Mouse (Mus musculus) midbrain, embryonic 12.5 days (tissue): ENCODE measurements at regions not wholly inside any gene's neighbourhood (a gene's known extent, or its start where the extent isn't known, plus 50 kb on each side); places are given as distances from the start of the nearest gene placed in this dataset.
A peak's percentile ranks its signal among the peaks of the same experiment; 100 is the strongest.

Experiments
- ATAC-seq: fragments of 200-750 bp; cut with Nextera tagmentation; 2 replicates; pipeline ENCODE4 v1.8.0; 2017; ENCODE audit warnings: low read depth, moderate TSS enrichment, moderate library complexity; ENCODE audit not compliant: low FRiP score
- H3K27ac ChIP-seq: fragments of 300-500 bp; sonication (generic); replicated peaks from 2 replicates; pipeline ENCODE4 v1.5.1; 2016; ENCODE audit warnings: mild to moderate bottlenecking
- H3K27me3 ChIP-seq: fragments of 300-500 bp; sonication (generic); 2 replicates; pipeline ENCODE4 v1.6.1; 2016; ENCODE audit warnings: mild to moderate bottlenecking
- H3K36me3 ChIP-seq: fragments of 300-500 bp; sonication (generic); 2 replicates; pipeline ENCODE4 v1.6.1; 2016
- H3K4me1 ChIP-seq: fragments of 300-500 bp; sonication (generic); 2 replicates; pipeline ENCODE4 v1.6.1; 2016
- H3K4me2 ChIP-seq: fragments of 300-500 bp; sonication (generic); replicated peaks from 2 replicates; pipeline ENCODE4 v1.6.1; 2016; ENCODE audit warnings: mild to moderate bottlenecking, moderate library complexity
- H3K4me3 ChIP-seq: fragments of 300-500 bp; sonication (generic); 2 replicates; pipeline ENCODE4 v1.5.1; 2016; ENCODE audit warnings: mild to moderate bottlenecking
- H3K9ac ChIP-seq: fragments of 300-500 bp; sonication (generic); replicated peaks from 2 replicates; pipeline ENCODE4 v1.6.1; 2016; ENCODE audit warnings: mild to moderate bottlenecking, moderate library complexity
- H3K9me3 ChIP-seq: fragments of 300-500 bp; sonication (generic); 2 replicates; pipeline ENCODE4 v1.6.1; 2016; ENCODE audit warnings: mild to moderate bottlenecking
- WGBS: fragments of 180-500 bp; shearing (Covaris S2); methylation state at CpG from one replicate; pipeline ENCODE4 v1.1.7; 2016; 5-methylcytosine and 5-hydroxymethylcytosine counted together

DNA sequence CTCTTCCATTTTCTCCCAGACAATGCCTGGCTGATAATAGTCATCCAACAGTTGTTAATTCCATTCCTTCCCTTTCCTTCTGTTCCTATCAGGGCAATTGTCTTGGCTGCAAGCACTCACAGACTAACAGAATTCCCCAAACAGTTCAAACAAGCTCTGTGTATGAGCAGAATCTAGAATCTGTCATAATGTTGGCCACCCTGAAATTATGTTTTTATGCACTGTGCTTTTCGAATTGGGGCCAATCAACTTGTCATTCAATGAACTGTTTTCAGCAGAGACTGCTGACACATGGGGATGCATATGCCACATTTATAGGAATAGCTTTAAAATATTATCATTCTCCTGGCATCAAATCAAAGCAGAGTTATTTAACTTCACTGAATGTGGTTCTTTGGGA is 235.8 kb upstream of the Tmtc4 start:
- Histone ChIP-seq H3K36me3 (no peaks in the 10 kb centered on the region), H3K27ac (no peak overlapping the region), H3K4me2 (no peak overlapping the region), H3K27me3 (no peaks in the 10 kb centered on the region), H3K4me1 (no peaks in the 10 kb centered on the region), H3K9ac (no peak overlapping the region), H3K4me3 (no peak overlapping the region), H3K9me3 (no peaks in the 10 kb centered on the region)
- no peak for ATAC-seq
- 92% methylated on average over 1 of the region's 1 CpGs for WGBS

DNA sequence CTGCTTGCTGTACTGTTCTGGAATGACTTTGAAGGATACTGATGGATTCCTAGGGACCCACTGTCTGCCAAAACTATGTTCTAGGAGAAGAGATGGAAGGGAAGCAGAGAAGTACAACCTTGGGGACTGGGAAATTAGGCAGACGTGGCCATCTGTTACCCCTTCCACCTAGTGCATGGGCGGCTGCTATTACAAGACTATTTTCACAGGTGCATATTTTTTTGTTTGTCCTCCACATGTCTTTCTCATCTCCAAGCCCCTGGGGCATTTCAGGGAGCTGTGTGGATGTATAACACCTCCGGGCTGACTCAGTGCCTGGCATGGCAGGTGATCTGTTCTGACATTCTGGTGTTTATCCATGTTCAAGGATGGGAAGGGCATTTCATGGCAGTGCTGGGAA is 226.4 kb upstream of the Tmtc4 start:
- H3K4me2 ChIP-seq, result no peak overlapping the region
- H3K9ac ChIP-seq, result no peak overlapping the region
- H3K9me3 ChIP-seq, result no peaks in the 10 kb centered on the region
- WGBS, result 83% methylated on average over 3 of the region's 3 CpGs
- H3K27ac ChIP-seq, result no peak overlapping the region
- H3K27me3 ChIP-seq, result no peaks in the 10 kb centered on the region
- H3K4me3 ChIP-seq, result no peak overlapping the region
- no peaks in the 10 kb centered on the region for H3K36me3 ChIP-seq
- H3K4me1 ChIP-seq, result no peaks in the 10 kb centered on the region
- no peak for ATAC-seq

DNA sequence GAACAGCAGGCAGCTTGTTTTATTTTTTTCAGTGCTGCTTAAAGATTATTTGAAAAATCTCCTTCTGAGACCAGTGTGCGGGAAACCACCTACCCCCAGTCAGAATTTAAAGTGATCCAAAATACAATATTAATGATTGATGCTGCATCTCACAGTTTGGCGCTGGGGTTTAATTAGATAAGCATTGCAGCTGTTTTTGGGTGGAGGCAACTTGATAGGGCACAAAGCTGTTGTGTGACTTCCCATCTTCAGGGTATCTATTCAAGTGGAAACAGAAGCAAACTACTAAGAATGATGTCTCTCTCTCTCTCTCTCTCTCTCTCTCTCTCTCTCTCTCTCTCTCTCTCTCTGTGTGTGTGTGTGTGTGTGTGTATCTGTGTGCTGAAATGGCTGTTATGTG is 219.0 kb upstream of the Tmtc4 start:
- Histone ChIP-seq H3K9me3 (no peaks in the 10 kb centered on the region), H3K27me3 (no peaks in the 10 kb centered on the region), H3K4me2 (no peak overlapping the region), H3K27ac (no peak overlapping the region), H3K36me3 (no peaks in the 10 kb centered on the region), H3K4me1 (no peaks in the 10 kb centered on the region; the same call in 1 of the 2 replicates), H3K9ac (no peak overlapping the region), H3K4me3 (no peak overlapping the region)
- ATAC-seq, result no peak
- WGBS, result 87% methylated on average over 2 of the region's 2 CpGs

DNA sequence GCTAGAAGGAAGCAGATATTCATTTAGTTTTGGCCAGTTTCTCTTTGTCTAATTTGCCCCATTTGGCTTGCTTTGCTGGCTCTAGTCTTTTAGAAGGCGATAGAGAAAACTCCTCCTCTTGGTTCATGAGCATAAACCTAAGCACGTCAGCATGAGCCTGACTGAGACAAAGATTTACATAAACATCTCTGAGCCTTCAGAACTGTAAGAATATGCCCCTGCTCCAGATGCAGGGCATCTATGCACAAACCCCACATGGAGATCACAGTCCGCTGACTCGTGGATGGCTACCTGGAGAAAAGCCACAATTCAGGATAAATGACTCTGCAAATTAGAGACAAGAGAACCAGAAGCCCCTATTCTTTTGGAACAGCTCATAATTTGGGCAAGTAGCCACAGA is 218.5 kb upstream of the Tmtc4 start:
- WGBS, result 79% methylated on average over 4 of the region's 4 CpGs
- Histone ChIP-seq H3K27me3 (no peaks in the 10 kb centered on the region), H3K9ac (no peak overlapping the region), H3K4me1 (no peaks in the 10 kb centered on the region; the same call in 1 of the 2 replicates), H3K4me2 (no peak overlapping the region), H3K27ac (no peak overlapping the region), H3K36me3 (no peaks in the 10 kb centered on the region), H3K4me3 (no peak overlapping the region), H3K9me3 (no peaks in the 10 kb centered on the region)
- no peak for ATAC-seq

DNA sequence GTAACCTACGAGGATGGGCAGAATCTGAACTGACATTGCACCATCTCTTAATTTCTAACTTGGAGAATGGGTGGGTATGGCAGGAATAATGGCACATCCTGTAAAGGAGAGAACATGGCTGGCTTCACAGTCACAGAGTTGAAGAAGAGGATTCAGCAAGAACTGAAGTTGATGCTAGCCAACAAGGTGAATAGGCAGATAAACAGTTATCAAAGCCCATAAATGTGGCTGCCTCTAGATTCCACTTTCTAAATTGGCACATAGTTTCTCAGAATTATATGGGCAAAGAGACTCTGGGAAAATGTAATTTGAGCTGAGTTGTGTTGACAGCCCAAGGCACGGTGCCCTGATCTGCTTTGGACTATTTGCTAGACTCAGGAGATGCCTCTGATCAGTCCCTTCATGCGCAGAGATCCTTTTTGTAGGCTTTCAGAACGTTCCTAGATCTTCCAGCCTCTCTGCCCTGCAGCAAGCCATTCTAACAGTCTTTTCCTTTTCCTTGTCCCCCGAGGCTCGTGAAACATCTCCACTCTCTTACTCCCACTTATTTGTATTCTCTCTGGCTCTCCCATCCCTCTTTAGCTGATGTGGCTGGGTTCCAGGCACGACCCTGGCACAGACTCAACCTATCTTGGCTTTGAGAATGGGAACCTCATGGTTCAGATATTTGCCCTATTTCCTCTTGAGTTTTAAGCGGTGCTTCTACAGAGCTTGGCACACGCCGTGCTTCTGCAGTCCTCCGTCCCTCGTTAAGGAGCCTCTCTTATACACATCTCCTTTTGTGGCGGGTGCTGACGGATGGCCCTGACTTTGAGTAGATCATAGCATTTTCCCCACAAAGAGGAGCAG is 217.8 kb upstream of the Tmtc4 start:
- no peaks in the 10 kb centered on the region; the same call in 1 of the 2 replicates for H3K4me1 ChIP-seq
- no peaks in the 10 kb centered on the region for H3K27me3 ChIP-seq
- no peak overlapping the region for H3K4me3 ChIP-seq
- no peak overlapping the region for H3K9ac ChIP-seq
- H3K9me3 ChIP-seq, result no peaks in the 10 kb centered on the region
- WGBS, result 82% methylated on average over 14 of the region's 14 CpGs
- H3K36me3 ChIP-seq, result no peaks in the 10 kb centered on the region
- no peak overlapping the region for H3K4me2 ChIP-seq
- no peak for ATAC-seq
- H3K27ac ChIP-seq, result no peak overlapping the region

- Histone ChIP-seq H3K27me3 (no peaks in the 10 kb centered on the region), H3K9me3 (no peaks in the 10 kb centered on the region), H3K9ac (no peak overlapping the region), H3K4me3 (no peak overlapping the region), H3K27ac (no peak overlapping the region), H3K36me3 (no peaks in the 10 kb centered on the region), H3K4me2 (no peak overlapping the region), H3K4me1 (no peaks in the 10 kb centered on the region; the same call in 1 of the 2 replicates)
- ATAC-seq, result no peak
- 62% methylated on average over 3 of the region's 3 CpGs for WGBS
Observed at GRCm38 (mm10) chr14:123199111-123199510, 215.3 kb upstream of the Tmtc4 start.

DNA sequence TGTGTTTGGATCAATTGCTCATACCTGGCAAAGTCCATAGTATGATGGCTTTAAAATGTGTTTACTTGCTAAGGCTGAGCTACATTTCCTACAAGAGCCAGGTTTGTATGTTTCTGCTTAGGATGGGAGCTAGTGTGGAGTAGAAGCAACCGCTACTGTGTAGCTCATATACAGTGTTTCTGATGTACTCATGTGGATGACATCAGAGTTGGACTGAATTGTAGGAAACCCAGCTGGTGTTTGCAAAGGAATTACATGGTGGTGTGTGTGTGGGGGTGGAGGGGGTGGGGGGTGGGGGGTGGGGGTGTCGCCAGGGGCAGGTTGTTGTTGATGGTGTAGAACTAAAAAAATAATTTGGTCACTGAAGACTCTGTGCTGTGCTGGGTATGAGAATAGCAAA is 208.7 kb upstream of the Tmtc4 start:
- H3K27ac ChIP-seq, result no peak overlapping the region
- H3K36me3 ChIP-seq, result no peaks in the 10 kb centered on the region
- no peak overlapping the region for H3K4me3 ChIP-seq
- H3K9ac ChIP-seq, result no peak overlapping the region
- no peaks in the 10 kb centered on the region for H3K4me1 ChIP-seq
- H3K9me3 ChIP-seq, result no peaks in the 10 kb centered on the region
- no peak for ATAC-seq
- no peaks in the 10 kb centered on the region for H3K27me3 ChIP-seq
- 78% methylated on average over 2 of the region's 2 CpGs for WGBS
- H3K4me2 ChIP-seq, result no peak overlapping the region

GRCm38 (mm10) chr14:123190729-123191128 is 206.9 kb upstream of the Tmtc4 start:
- H3K4me1 ChIP-seq, result no peaks in the 10 kb centered on the region

GRCm38 (mm10) chr14:123187270-123188058 is 203.6 kb upstream of the Tmtc4 start:
- Histone ChIP-seq H3K36me3 (no peaks in the 10 kb centered on the region), H3K9me3 (no peaks in the 10 kb centered on the region), H3K4me1 (no peaks in the 10 kb centered on the region), H3K27ac (no peak overlapping the region), H3K4me2 (no peak overlapping the region), H3K27me3 (no peaks in the 10 kb centered on the region), H3K9ac (no peak overlapping the region), H3K4me3 (no peak overlapping the region)
- WGBS, result 65% methylated on average over 11 of the region's 11 CpGs
- ATAC-seq, result peak; percentile 65; the same call in 1 of the 2 replicates

More at GRCm38 (mm10) chr14:123190729-123191128, 206.9 kb upstream of the Tmtc4 start:
- Histone ChIP-seq H3K9me3 (no peaks in the 10 kb centered on the region), H3K27me3 (no peaks in the 10 kb centered on the region), H3K27ac (no peak overlapping the region), H3K9ac (no peak overlapping the region), H3K36me3 (no peaks in the 10 kb centered on the region), H3K4me3 (no peak overlapping the region), H3K4me2 (no peak overlapping the region)
- ATAC-seq, result no peak

GRCm38 (mm10) chr14:123173183-123173582 is 189.3 kb upstream of the Tmtc4 start:
- no peak overlapping the region for H3K9ac ChIP-seq
- H3K4me3 ChIP-seq, result no peak overlapping the region
- no peaks in the 10 kb centered on the region for H3K27me3 ChIP-seq
- WGBS, result 59% methylated on average over 2 of the region's 2 CpGs
- no peak overlapping the region for H3K27ac ChIP-seq
- H3K9me3 ChIP-seq, result no peaks in the 10 kb centered on the region
- no peak for ATAC-seq
- H3K4me1 ChIP-seq, result no peaks in the 10 kb centered on the region
- no peak overlapping the region for H3K4me2 ChIP-seq
- H3K36me3 ChIP-seq, result no peaks in the 10 kb centered on the region

- WGBS, result 52% methylated on average over 1 of the region's 1 CpGs
- H3K27ac ChIP-seq, result no peak overlapping the region
- no peak overlapping the region for H3K4me2 ChIP-seq
- H3K9ac ChIP-seq, result no peak overlapping the region
- no peak overlapping the region for H3K4me3 ChIP-seq
- H3K9me3 ChIP-seq, result no peaks in the 10 kb centered on the region
- no peak for ATAC-seq
- H3K36me3 ChIP-seq, result no peaks in the 10 kb centered on the region
- no peaks in the 10 kb centered on the region for H3K27me3 ChIP-seq
- no peaks in the 10 kb centered on the region for H3K4me1 ChIP-seq
Observed at GRCm38 (mm10) chr14:123171865-123172264, 188.0 kb upstream of the Tmtc4 start.

GRCm38 (mm10) chr14:123163842-123164241 is 180.0 kb upstream of the Tmtc4 start:
- whole genome bisulfite sequencing, result 66% methylated on average over 4 of the region's 4 CpGs
- ATAC-seq, result no peak
- H3K9me3 ChIP-seq, result no peaks in the 10 kb centered on the region
- H3K36me3 ChIP-seq, result no peaks in the 10 kb centered on the region
- no peak overlapping the region for H3K4me2 ChIP-seq
- H3K9ac ChIP-seq, result no peak overlapping the region
- no peak overlapping the region for H3K27ac ChIP-seq
- H3K27me3 ChIP-seq, result no peaks in the 10 kb centered on the region
- H3K4me1 ChIP-seq, result no peaks in the 10 kb centered on the region
- no peak overlapping the region for H3K4me3 ChIP-seq
